Mouse (Mus musculus): ENCODE measurements around the gene Fut2. TPM values are rescaled to one million over a fixed set of nuclear protein-coding genes. Genes with fewer than 3 reads are reported as not detected.

Gene Fut2
- polyA plus RNA-seq, 1 experiment from 2014 or later, result not detected

DNA sequence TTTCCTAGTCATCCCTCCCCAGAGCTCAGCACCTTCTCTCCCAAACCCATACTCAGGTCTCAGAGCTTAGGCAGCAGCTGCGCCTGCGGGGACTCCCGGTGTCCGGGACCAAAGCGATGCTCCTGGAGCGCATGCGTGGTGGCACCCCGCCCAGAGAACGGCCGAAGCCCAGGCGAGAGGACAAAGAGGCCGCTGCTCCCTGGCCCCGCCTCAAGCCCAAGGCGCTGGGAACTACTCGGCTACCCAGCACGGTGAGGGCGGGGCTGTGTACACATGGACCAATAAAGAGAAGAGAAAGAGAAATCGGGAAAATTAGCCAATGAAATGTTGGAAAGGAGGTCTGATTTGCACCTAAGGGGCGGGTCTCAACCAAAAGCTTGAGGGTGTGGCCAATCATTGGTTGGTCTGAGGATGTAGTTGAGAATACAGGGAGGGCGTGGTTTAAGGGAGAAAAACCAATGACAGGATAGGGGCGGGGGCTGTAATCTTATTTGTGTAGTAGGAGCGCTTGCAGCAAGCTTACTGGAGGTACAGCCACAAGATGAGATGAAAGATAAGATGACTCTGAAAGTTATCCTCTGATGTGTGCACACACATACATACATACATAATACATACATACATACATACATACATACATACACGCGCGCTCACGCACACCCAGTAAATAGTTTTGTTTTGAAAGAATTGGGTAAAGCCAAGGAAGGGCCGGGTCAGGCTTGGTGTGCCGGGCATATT lies 22.6 kb downstream of the Fut2 start:
- Histone ChIP-seq H3K27ac (ENCODE audit: low read depth, low read length) (peak overlapping the region; percentile 86), H3K4me2 (peak overlapping the region; percentile 87), H3K9ac (ENCODE audit: low read length) (peak overlapping the region; percentile 87), H3K4me3 (ENCODE audit: low read depth, low read length) (peak overlapping the region; percentile 43), H3K36me3 (ENCODE audit: control insufficient read depth, insufficient read depth, low read length) (no peaks in the 10 kb centered on the region), H3K4me1 (ENCODE audit: control insufficient read depth, insufficient read depth, low read length) (peaks cover 17% of the 10 kb centered on the region), H3K27me3 (ENCODE audit: control insufficient read depth, insufficient read depth, low read length) (no peaks in the 10 kb centered on the region), H3K9me3 (ENCODE audit: control insufficient read depth, low read length) (no peaks in the 10 kb centered on the region)
- DNase-seq (ENCODE audit: low spot score, missing footprints), result peak; percentile 100
- under 1% methylated on average over 28 of the region's 28 CpGs for WGBS
- ATAC-seq (ENCODE audit: low FRiP score), result peak; percentile 95

DNA sequence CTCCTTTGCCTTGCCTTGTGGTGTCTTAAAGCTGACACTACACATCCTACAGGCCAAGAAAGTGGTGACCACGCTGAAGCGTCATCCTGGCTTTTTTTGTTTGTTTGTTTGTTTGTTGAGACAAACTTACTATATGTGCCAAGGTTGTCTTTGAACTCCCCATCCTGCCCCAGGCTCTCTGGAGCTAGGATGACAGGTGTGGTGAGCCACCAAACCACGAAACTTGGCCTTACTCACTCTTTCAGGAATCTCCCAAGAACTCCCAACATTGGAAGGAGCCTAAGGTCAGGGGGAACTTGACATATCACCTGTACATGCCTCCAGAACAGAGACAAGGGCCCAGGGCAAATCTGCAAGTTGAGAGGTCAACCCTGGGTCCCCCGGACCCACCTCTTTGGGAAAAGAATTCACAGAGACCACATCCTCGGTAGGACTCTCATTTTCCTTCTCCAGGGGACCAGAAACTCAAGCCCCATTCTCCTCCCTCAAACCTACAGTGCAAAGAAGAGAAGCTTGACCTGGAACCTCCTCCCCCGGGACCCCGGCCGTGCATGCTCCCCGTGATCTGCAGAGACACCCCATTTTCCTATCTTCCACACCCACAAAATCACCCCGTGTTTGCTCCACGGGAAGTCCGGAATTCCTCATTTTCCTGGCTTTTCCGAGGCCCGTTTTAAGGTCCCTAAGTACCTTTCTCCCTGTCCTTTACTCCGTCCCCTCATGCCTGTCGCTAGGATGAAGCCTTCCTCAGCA lies 23.5 kb downstream of the Fut2 start:
- no peaks in the 10 kb centered on the region for H3K9me3 ChIP-seq (ENCODE audit: control insufficient read depth, low read length)
- H3K27ac ChIP-seq (ENCODE audit: low read depth, low read length), result peak overlapping the region; percentile 86
- peak overlapping the region; percentile 87 for H3K9ac ChIP-seq (ENCODE audit: low read length)
- WGBS, result 39% methylated on average over 16 of the region's 16 CpGs
- H3K36me3 ChIP-seq (ENCODE audit: control insufficient read depth, insufficient read depth, low read length), result no peaks in the 10 kb centered on the region
- ATAC-seq (ENCODE audit: low FRiP score), result no peak
- H3K4me2 ChIP-seq, result peak overlapping the region; percentile 87
- H3K27me3 ChIP-seq (ENCODE audit: control insufficient read depth, insufficient read depth, low read length), result no peaks in the 10 kb centered on the region
- no peak for DNase-seq (ENCODE audit: low spot score, missing footprints)
- peaks cover 23% of the 10 kb centered on the region for H3K4me1 ChIP-seq (ENCODE audit: control insufficient read depth, insufficient read depth, low read length)
- H3K4me3 ChIP-seq (ENCODE audit: low read depth, low read length), result peak overlapping the region; percentile 43

DNA sequence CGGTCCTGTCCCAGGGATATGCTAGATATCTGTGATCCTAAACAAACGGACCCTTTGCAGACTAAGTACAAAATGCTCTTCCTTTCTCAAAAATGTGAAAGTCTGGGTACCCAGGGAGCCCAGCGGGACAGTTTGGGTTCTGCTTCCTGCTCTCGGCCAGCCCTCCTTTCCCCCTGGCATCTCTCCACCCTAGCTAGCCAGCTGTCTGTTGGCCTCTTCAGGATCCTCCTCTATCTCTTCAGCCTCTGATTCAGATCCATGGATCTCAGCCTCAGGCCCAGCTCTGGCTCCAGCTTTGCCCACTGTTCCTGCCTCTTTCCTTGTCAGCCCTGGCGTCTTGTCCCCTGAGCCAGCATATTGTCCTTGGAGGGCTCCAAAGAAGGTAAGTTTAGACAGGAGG lies 24.1 kb downstream of the Fut2 start:
- Histone ChIP-seq H3K4me2 (peak overlapping the region; percentile 87; the same call in 1 of the 2 replicates), H3K9ac (ENCODE audit: low read length) (no peak overlapping the region; the same call in 1 of the 2 replicates), H3K27me3 (ENCODE audit: control insufficient read depth, insufficient read depth, low read length) (no peaks in the 10 kb centered on the region), H3K4me1 (ENCODE audit: control insufficient read depth, insufficient read depth, low read length) (peaks cover 23% of the 10 kb centered on the region), H3K4me3 (ENCODE audit: low read depth, low read length) (no peak overlapping the region), H3K27ac (ENCODE audit: low read depth, low read length) (no peak overlapping the region), H3K36me3 (ENCODE audit: control insufficient read depth, insufficient read depth, low read length) (no peaks in the 10 kb centered on the region), H3K9me3 (ENCODE audit: control insufficient read depth, low read length) (no peaks in the 10 kb centered on the region)
- 84% methylated on average over 5 of the region's 5 CpGs for WGBS
- DNase-seq (ENCODE audit: low spot score, missing footprints) (no peak), ATAC-seq (ENCODE audit: low FRiP score) (no peak)

DNA sequence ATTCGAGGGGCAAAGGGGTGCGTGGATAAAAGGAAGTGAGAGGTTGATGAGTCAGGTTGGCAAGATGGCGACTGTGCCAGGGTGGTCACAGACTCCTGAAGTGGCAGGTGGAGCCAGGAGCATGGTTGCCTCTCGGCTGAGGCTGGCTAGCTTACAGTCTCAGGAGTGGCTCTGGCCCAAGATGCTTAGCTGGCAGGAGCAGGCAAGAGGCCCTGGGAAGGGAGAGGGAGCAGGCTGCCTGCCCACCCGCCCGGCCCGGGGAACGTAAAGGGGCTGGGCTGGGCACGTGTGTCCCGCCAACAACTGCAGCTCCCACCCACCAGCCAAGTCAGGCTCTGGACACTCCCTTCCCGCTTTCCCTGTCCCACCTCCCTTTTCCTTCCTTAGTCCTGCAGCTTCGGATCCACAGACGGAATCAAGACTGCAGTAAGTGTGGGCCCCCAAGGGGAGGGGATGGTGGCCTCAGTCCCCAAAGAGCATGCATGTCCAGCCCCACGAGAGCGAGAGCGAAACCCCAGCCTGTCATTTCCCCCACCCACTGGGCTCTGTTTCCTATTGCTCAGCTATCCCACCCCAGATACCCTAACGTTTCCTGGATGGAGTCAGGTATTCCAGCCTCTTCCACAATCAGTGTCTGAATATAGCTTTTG lies 24.7 kb downstream of the Fut2 start:
- H3K9ac ChIP-seq (ENCODE audit: low read length), result no peak overlapping the region
- no peaks in the 10 kb centered on the region for H3K27me3 ChIP-seq (ENCODE audit: control insufficient read depth, insufficient read depth, low read length)
- 76% methylated on average over 17 of the region's 17 CpGs for WGBS
- no peak overlapping the region for H3K4me2 ChIP-seq
- H3K4me3 ChIP-seq (ENCODE audit: low read depth, low read length), result no peak overlapping the region
- peaks cover 23% of the 10 kb centered on the region for H3K4me1 ChIP-seq (ENCODE audit: control insufficient read depth, insufficient read depth, low read length)
- H3K36me3 ChIP-seq (ENCODE audit: control insufficient read depth, insufficient read depth, low read length), result no peaks in the 10 kb centered on the region
- DNase-seq (ENCODE audit: low spot score, missing footprints) (no peak), ATAC-seq (ENCODE audit: low FRiP score) (no peak)
- H3K9me3 ChIP-seq (ENCODE audit: control insufficient read depth, low read length), result no peaks in the 10 kb centered on the region
- no peak overlapping the region for H3K27ac ChIP-seq (ENCODE audit: low read depth, low read length)

DNA sequence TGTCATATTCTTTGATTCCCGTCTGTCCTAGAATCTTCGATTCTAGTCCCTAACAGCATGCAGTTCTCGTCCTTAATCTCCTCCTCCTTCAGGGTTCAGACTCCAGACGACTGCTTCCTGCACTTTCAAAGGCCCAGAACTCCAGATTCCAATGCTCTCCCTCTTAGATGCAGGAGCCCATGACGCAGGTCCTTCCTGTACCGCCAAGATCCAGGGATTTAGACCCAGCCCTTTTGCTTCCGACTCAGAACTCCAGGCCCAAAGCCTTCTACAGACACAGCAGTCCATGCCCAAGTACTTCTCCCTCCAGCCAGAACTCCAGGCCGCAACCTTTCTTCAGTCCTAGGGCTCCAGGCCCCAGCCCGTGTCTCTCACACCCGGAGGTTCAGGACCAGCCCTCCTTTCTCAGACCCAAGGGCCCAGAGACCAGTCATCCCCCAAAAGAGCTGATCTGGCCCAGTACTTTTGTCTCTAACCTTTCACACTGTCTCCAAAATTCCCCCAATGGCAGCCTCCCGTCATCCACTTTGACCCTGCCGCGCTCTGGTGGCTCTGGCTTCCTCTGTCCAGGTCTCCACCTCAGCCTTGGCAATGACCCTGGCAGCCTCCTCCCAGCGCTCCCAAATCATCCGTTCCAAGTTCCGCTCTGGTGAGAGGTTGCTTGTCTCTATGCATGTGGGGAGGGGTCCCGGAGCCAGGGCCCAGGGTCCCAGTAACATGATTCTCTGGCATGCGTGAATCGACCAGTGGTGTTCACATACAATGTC lies 25.8 kb downstream of the Fut2 start:
- Histone ChIP-seq H3K4me3 (ENCODE audit: low read depth, low read length) (no peak overlapping the region), H3K9ac (ENCODE audit: low read length) (no peak overlapping the region), H3K27me3 (ENCODE audit: control insufficient read depth, insufficient read depth, low read length) (no peaks in the 10 kb centered on the region), H3K4me2 (no peak overlapping the region), H3K27ac (ENCODE audit: low read depth, low read length) (no peak overlapping the region), H3K4me1 (ENCODE audit: control insufficient read depth, insufficient read depth, low read length) (peaks cover 23% of the 10 kb centered on the region), H3K36me3 (ENCODE audit: control insufficient read depth, insufficient read depth, low read length) (no peaks in the 10 kb centered on the region), H3K9me3 (ENCODE audit: control insufficient read depth, low read length) (no peaks in the 10 kb centered on the region)
- ATAC-seq (ENCODE audit: low FRiP score), result no peak
- DNase-seq (ENCODE audit: low spot score, missing footprints), result no peak
- 69% methylated on average over 19 of the region's 19 CpGs for WGBS

DNA sequence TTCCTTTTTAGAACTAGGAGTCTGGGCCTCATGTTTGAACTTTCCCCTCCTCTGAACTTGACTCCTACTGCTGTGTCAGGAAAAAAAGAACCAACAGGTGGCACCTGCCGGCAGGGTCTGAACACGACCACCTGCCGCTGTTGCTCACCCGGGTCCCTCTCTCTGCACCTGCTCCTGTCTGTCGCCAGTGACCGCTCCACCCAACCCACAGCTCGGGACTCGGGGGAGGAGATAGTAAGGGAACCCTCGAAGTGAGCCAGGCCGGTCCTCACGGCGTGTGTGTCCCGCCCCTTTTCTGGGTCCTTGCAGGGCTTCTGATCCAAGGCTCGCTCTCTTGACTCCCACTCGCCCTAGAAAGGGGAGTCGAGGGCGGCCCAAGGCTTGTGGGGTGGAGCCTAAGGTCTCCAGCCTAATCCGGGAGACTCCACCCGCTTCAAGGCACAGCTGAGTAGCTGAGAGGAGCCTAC lies 26.6 kb downstream of the Fut2 start, which contains the start of gene Mamstr:
Gene Mamstr, plus strand, starts transcription at position 417 of the 467 bp plus-strand sequence.
- Histone ChIP-seq H3K9ac (ENCODE audit: low read length) (no peak within 1 kb of the TSS), H3K4me1 (ENCODE audit: control insufficient read depth, insufficient read depth, low read length) (peaks cover 21% of the 10 kb centered on the region), H3K4me3 (ENCODE audit: low read depth, low read length) (no peak within 1 kb of the TSS), H3K36me3 (ENCODE audit: control insufficient read depth, insufficient read depth, low read length) (no peaks in the 10 kb centered on the region), H3K9me3 (ENCODE audit: control insufficient read depth, low read length) (no peaks in the 10 kb centered on the region), H3K4me2 (no peak within 1 kb of the TSS), H3K27ac (ENCODE audit: low read depth, low read length) (no peak within 1 kb of the TSS; the same call in 1 of the 2 replicates), H3K27me3 (ENCODE audit: control insufficient read depth, insufficient read depth, low read length) (no peaks in the 10 kb centered on the region)
- DNase-seq (ENCODE audit: low spot score, missing footprints) (no peak), ATAC-seq (ENCODE audit: low FRiP score) (no peak)
- WGBS, result 13% methylated on average over 19 of the region's 19 CpGs

DNA sequence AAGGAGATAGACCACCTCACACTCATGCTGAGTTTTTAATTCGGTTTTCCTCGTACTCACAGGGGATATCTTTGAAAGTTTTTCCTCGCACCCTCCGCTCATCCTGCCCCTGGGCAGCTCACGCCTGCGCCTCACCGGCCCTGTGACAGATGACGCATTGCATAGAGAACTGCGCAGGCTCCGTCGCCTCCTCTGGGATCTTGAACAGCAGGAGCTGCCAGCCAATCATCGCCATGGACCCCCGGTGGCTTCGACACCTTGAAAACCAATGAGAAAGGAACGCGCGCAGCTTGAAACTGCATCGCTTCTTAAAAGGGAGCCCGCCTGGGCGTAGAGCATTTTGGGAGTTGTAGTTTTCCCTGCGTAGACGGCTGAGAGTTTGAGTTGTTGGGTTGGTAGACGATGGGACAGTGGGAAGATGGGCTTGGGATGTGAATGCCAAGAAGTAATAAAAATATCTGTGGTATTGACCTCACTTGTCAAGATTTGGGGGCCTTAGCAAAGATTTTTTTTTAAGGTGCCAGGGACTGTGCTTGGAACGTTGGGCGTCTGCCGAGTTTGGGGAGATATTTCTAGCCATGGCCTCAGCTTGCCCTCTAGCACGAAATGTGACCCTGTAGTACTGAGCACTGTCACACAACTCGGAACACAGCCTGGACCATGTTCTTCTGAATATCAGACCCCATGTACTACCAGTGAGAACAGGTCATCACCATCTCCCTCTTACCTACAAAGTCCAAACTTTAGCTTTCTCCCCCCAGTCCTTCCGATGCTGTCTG lies 27.4 kb downstream of the Fut2 start:
- ATAC-seq (ENCODE audit: low FRiP score), result peak; percentile 87
- peak overlapping the region; percentile 40 for H3K4me2 ChIP-seq
- H3K27me3 ChIP-seq (ENCODE audit: control insufficient read depth, insufficient read depth, low read length), result no peaks in the 10 kb centered on the region
- peak overlapping the region; percentile 19 for H3K4me3 ChIP-seq (ENCODE audit: low read depth, low read length)
- H3K9ac ChIP-seq (ENCODE audit: low read length), result peak overlapping the region; percentile 11; the same call in 1 of the 2 replicates
- no peaks in the 10 kb centered on the region for H3K36me3 ChIP-seq (ENCODE audit: control insufficient read depth, insufficient read depth, low read length)
- H3K27ac ChIP-seq (ENCODE audit: low read depth, low read length), result no peak overlapping the region; the same call in 1 of the 2 replicates
- no peaks in the 10 kb centered on the region for H3K9me3 ChIP-seq (ENCODE audit: control insufficient read depth, low read length)
- peak; percentile 97 for DNase-seq (ENCODE audit: low spot score, missing footprints)
- peaks cover 17% of the 10 kb centered on the region for H3K4me1 ChIP-seq (ENCODE audit: control insufficient read depth, insufficient read depth, low read length)
- 18% methylated on average over 29 of the region's 29 CpGs for WGBS

DNA sequence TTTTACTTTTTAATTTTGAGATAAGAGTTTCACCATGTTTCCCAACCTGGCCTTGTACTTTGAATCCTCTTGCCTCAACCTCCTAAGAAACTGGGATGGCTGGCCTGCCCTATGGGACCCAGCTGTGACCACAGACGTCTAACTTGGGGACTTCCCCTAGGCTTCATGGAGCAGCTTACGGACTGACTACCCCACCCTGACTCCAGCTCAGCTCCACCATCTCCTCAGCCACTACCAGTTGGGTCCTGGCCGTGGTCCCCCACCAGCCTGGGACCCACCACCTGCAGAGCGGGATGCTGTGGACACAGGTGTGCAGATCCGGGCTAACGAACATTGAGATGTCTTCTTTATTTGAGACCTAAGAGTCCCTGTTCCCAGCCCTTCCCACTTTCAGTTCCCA lies 28.5 kb downstream of the Fut2 start:
- H3K4me2 ChIP-seq, result peak overlapping the region; percentile 40; the same call in 1 of the 2 replicates
- H3K9me3 ChIP-seq (ENCODE audit: control insufficient read depth, low read length), result no peaks in the 10 kb centered on the region
- H3K9ac ChIP-seq (ENCODE audit: low read length), result no peak overlapping the region
- ATAC-seq (ENCODE audit: low FRiP score) (no peak), DNase-seq (ENCODE audit: low spot score, missing footprints) (no peak)
- H3K4me3 ChIP-seq (ENCODE audit: low read depth, low read length), result peak overlapping the region; percentile 19; the same call in 1 of the 2 replicates
- H3K36me3 ChIP-seq (ENCODE audit: control insufficient read depth, insufficient read depth, low read length), result no peaks in the 10 kb centered on the region
- H3K27ac ChIP-seq (ENCODE audit: low read depth, low read length), result no peak overlapping the region
- WGBS, result 92% methylated on average over 6 of the region's 6 CpGs
- peaks cover 12% of the 10 kb centered on the region for H3K4me1 ChIP-seq (ENCODE audit: control insufficient read depth, insufficient read depth, low read length)
- no peaks in the 10 kb centered on the region; the same call in 1 of the 2 replicates for H3K27me3 ChIP-seq (ENCODE audit: control insufficient read depth, insufficient read depth, low read length)
